Mouse (Mus musculus) kidney, adult 2 months (tissue): ENCODE results near the gene Hoxc13.

Experiments used
- CTCF ChIP-seq: fragments of 200-500 bp; conservative IDR thresholded peaks from 2 replicates; pipeline ENCODE4 v1.5.1; 2011; ENCODE audit warnings: low read depth, mild to moderate bottlenecking, control low read depth, low read length, moderate library complexity, mixed read lengths; ENCODE audit not compliant: insufficient read depth, insufficient read length
- POLR2A ChIP-seq: fragments of 200-500 bp; IDR thresholded peaks from one replicate; pipeline ENCODE4 v1.6.1; 2011; ENCODE audit warnings: low read depth, low read length, control low read depth

GRCm38 (mm10) chr15:102976171-102976570 lies 55.3 kb downstream of the Hoxc13 start, which contains the start of gene Hoxc9:
- no peak for TF ChIP-seq POLR2A
- no peak for TF ChIP-seq CTCF
